Mouse (Mus musculus) cerebellum, adult 8-10 months (tissue): ENCODE measurements around the gene Ank2.
"Not testable (repeated sequence)": the region's sequence is repeated elsewhere in the genome, so short reads cannot be mapped to it uniquely, and the experiment has no call there.

Experiments
- DNase-seq: peaks from one replicate; pipeline ENCODE4 v3.0.0; 2022

Ank2 gene

GRCm38 (mm10) chr3:127350602-127351362, 148.4 kb downstream of the Ank2 start:
- no peak for DNase-seq

- DNase-seq: no peak
Measured at GRCm38 (mm10) chr3:127348926-127349325, 150.2 kb downstream of the Ank2 start.

GRCm38 (mm10) chr3:127345860-127346459, 153.2 kb downstream of the Ank2 start:
- DNase-seq: no peak

GRCm38 (mm10) chr3:127341300-127341699, 157.8 kb downstream of the Ank2 start:
- no peak for DNase-seq

- DNase-seq: no peak
Measured at GRCm38 (mm10) chr3:127334876-127335275, 164.3 kb downstream of the Ank2 start.

GRCm38 (mm10) chr3:127331562-127331961, 167.6 kb downstream of the Ank2 start:
- no peak for DNase-seq

- DNase-seq: no peak
Measured at GRCm38 (mm10) chr3:127326355-127326754, 172.8 kb downstream of the Ank2 start.

GRCm38 (mm10) chr3:127322870-127323269, 176.3 kb downstream of the Ank2 start:
- peak; percentile 67 for DNase-seq

GRCm38 (mm10) chr3:127321645-127322044, 177.5 kb downstream of the Ank2 start:
- DNase-seq: no peak

GRCm38 (mm10) chr3:127321031-127321430, 178.1 kb downstream of the Ank2 start:
- not testable (repeated sequence) for DNase-seq

- no peak for DNase-seq
Measured at GRCm38 (mm10) chr3:127320311-127320710, 178.8 kb downstream of the Ank2 start.

GRCm38 (mm10) chr3:127317641-127318040, 181.5 kb downstream of the Ank2 start:
- no peak for DNase-seq

GRCm38 (mm10) chr3:127316717-127317116, 182.4 kb downstream of the Ank2 start:
- no peak for DNase-seq

- no peak for DNase-seq
Measured at GRCm38 (mm10) chr3:127311521-127311920, 187.6 kb downstream of the Ank2 start.

- DNase-seq: no peak
Measured at GRCm38 (mm10) chr3:127310079-127310478, 189.1 kb downstream of the Ank2 start.

- no peak for DNase-seq
Measured at GRCm38 (mm10) chr3:127303957-127304553, 195.1 kb downstream of the Ank2 start.

- DNase-seq: no peak
Measured at GRCm38 (mm10) chr3:127303041-127303440, 196.1 kb downstream of the Ank2 start.

- DNase-seq: no peak
Measured at GRCm38 (mm10) chr3:127300790-127301189, 198.4 kb downstream of the Ank2 start.

- DNase-seq: no peak
Measured at GRCm38 (mm10) chr3:127295921-127296320, 203.2 kb downstream of the Ank2 start.

GRCm38 (mm10) chr3:127294610-127295349, 204.4 kb downstream of the Ank2 start:
- no peak for DNase-seq

- peak; percentile 14 for DNase-seq
Measured at GRCm38 (mm10) chr3:127294079-127294478, 205.1 kb downstream of the Ank2 start.

GRCm38 (mm10) chr3:127293479-127293874, 205.7 kb downstream of the Ank2 start:
- peak; percentile 50 for DNase-seq

GRCm38 (mm10) chr3:127292864-127293478, 206.2 kb downstream of the Ank2 start:
- DNase-seq: no peak
